Mouse (Mus musculus) heart, adult 2 months (tissue): ENCODE measurements at regions not wholly inside any gene's neighbourhood (a gene's known extent, or its start where the extent isn't known, plus 50 kb on each side); places are given as distances from the start of the nearest gene placed in this dataset.

Experiments
- DNase-seq, 2 experiments: peaks; one replicate each; pipeline ENCODE4 v3.0.0; 2021
- H3K27ac ChIP-seq: fragments of 200-600 bp; 2 replicates; pipeline ENCODE4 v1.8.1; 2022
- H3K27me3 ChIP-seq: fragments of 200-500 bp; 2 replicates; pipeline ENCODE4 v1.6.1; 2012; ENCODE audit warnings: mild to moderate bottlenecking, low read length, inconsistent platforms, mixed read lengths; ENCODE audit not compliant: control insufficient read depth, insufficient read depth
- H3K36me3 ChIP-seq: fragments of 200-500 bp; 2 replicates; pipeline ENCODE4 v1.6.1; 2012; ENCODE audit warnings: low read length, inconsistent platforms; ENCODE audit not compliant: control insufficient read depth, insufficient read depth
- H3K4me1 ChIP-seq: fragments of 200-500 bp; 2 replicates; pipeline ENCODE4 v1.6.1; 2011; ENCODE audit warnings: low read length; ENCODE audit not compliant: control insufficient read depth, insufficient read depth
- H3K4me3 ChIP-seq: fragments of 200-600 bp; 2 replicates; pipeline ENCODE4 v1.8.1; 2022
- H3K79me2 ChIP-seq: fragments of 200-500 bp; replicated peaks from 2 replicates; pipeline ENCODE4 v1.6.1; 2012; ENCODE audit warnings: mild to moderate bottlenecking, inconsistent platforms, low read length, moderate library complexity, mixed read lengths; ENCODE audit not compliant: control insufficient read depth, insufficient read depth
- H3K9ac ChIP-seq: fragments of 200-500 bp; 2 replicates; pipeline ENCODE4 v1.6.1; 2012; ENCODE audit warnings: low read depth, mild to moderate bottlenecking, control low read depth, inconsistent platforms, low read length, mixed read lengths
- CTCF ChIP-seq: fragments of 200-600 bp; IDR thresholded peaks from 2 replicates; pipeline ENCODE4 v1.8.1; 2022; ENCODE audit warnings: antibody characterized with exemption, mild to moderate bottlenecking, moderate library complexity
- EP300 ChIP-seq: fragments of 200-500 bp; IDR thresholded peaks from 2 replicates; pipeline ENCODE4 v1.6.1; 2011; ENCODE audit warnings: low read depth, low read length, control low read depth; ENCODE audit not compliant: insufficient read depth
- POLR2A ChIP-seq: fragments of 200-500 bp; IDR thresholded peaks from 2 replicates; pipeline ENCODE4 v1.6.1; 2011; ENCODE audit warnings: mild to moderate bottlenecking, low read depth, low read length, control low read depth; ENCODE audit not compliant: insufficient read depth
- WGBS: fragments of 180-500 bp; shearing (Covaris S2); methylation state at CpG from one replicate; pipeline ENCODE4 v1.1.7; 2018; 5-methylcytosine and 5-hydroxymethylcytosine counted together
- intact Hi-C: fragments of 180-260 bp; cut with DNase I; formaldehyde crosslinking; loops from one replicate; pipeline ENCODE4 v1.15.1; 2025

DNA sequence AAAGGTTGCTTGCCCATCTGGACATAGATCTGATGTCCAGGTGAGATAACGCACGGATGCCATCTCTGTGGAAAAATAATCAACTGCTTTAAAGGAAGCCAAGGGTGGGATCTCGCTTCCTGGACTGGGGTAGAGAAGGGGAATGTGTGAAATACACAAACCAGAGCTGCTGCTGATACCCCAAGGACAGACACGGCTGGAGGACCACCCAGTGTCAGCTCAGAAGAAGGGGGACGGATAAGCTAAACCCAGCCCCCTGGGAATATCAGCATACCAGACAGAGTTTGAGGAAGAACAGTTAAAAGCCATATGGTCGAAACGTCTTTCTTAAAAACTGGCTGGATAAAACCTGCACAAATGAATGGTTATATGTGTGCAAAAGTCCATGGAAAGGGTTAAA, 202.8 kb upstream of the Klf3 start:
- peaks cover 9% of the 10 kb centered on the region for H3K4me1 ChIP-seq
- TF ChIP-seq CTCF (no peak), POLR2A (no peak), EP300 (no peak)
- 19% methylated on average over 7 of the region's 7 CpGs for WGBS
- H3K27ac ChIP-seq = peak overlapping the region; percentile 79
- H3K79me2 ChIP-seq = no peaks in the 10 kb centered on the region
- H3K9ac ChIP-seq = no peak overlapping the region
- H3K27me3 ChIP-seq = no peaks in the 10 kb centered on the region
- no peak for DNase-seq
- intact Hi-C loops = loop anchor here (2.0 kb wide), 1 partner anchor 80 kb away; no protein-coding TSS in a partner anchor
- peaks cover 4% of the 10 kb centered on the region; the same call in 1 of the 2 replicates for H3K36me3 ChIP-seq
- peak overlapping the region; percentile 18; the same call in 1 of the 2 replicates for H3K4me3 ChIP-seq

DNA sequence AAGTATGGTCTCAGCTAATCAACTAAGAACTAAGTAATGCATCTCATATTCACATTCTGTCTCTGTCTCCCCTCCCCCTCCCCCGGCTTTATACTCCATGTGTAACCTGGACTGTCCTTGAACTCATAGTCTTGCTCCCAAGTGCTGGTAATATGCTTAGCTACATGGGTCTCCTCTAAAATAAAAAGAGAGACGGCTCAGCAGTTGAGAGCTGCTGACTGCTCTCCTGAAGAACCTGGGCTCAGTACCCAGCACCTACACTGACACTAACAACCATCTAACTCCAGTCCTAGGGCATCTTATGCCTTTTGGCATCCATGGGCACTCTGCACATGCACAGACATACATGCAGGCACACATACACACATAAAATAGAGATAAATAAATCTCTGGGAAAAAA, 202.4 kb upstream of the Klf3 start:
- Histone ChIP-seq H3K9ac (no peak overlapping the region), H3K27me3 (no peaks in the 10 kb centered on the region), H3K4me1 (peaks cover 8% of the 10 kb centered on the region), H3K4me3 (no peak overlapping the region), H3K36me3 (peaks cover 4% of the 10 kb centered on the region; the same call in 1 of the 2 replicates), H3K27ac (peak overlapping the region; percentile 79; the same call in 1 of the 2 replicates), H3K79me2 (no peaks in the 10 kb centered on the region)
- intact Hi-C loops = loop anchor here (2.0 kb wide), 1 partner anchor 80 kb away; no protein-coding TSS in a partner anchor
- TF ChIP-seq CTCF (no peak), POLR2A (no peak)
- DNase-seq = no peak
- 52% methylated on average over 2 of the region's 2 CpGs for WGBS

DNA sequence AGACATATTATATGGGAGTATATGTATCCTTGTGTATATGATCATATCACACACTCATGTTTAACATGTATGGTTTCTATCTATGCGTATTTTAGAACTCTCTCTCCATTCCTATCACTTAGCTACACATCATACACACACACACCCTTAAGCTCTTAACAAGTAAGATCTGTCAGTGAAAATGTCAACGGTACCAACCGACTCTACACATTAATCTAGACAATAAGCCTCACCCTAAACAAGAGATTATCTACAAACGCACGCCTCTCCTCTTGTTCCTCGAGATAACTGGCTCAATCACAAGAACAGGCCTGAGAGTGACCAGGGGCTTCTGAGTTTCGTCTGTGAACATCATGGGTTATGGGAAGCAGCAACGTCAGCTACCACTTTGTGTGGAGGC, 201.9 kb upstream of the Klf3 start:
- H3K79me2 ChIP-seq = no peaks in the 10 kb centered on the region
- intact Hi-C loops = loop anchor here (2.0 kb wide), 1 partner anchor 80 kb away; no protein-coding TSS in a partner anchor
- no peak overlapping the region for H3K4me3 ChIP-seq
- no peak overlapping the region for H3K9ac ChIP-seq
- no peaks in the 10 kb centered on the region for H3K27me3 ChIP-seq
- H3K4me1 ChIP-seq = peaks cover 6% of the 10 kb centered on the region
- WGBS = 67% methylated on average over 8 of the region's 8 CpGs
- DNase-seq = no peak
- TF ChIP-seq EP300 = no peak
- TF ChIP-seq CTCF = no peak
- no peak for TF ChIP-seq POLR2A
- peaks cover 4% of the 10 kb centered on the region; the same call in 1 of the 2 replicates for H3K36me3 ChIP-seq
- no peak overlapping the region for H3K27ac ChIP-seq

DNA sequence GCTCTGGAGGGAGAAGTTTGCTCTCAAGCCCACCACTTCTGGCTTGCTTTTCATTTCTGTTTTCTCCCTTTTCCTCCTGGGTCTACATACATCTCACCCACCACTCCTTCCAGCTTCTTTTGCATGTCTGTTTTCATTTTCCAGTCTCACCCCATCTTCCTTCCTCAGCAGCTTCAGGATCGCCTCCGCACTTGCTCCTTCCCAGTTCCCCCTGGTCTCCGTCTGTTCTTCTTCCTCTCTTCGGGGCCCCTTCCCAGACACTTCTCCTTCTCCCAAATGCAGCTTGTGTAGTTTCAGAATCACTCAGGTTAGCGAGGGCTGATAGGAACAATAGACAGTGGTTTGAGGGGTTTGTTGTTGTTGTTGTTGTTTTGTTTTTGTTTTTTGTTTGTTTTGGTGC, 201.4 kb upstream of the Klf3 start:
- H3K27ac ChIP-seq = no peak overlapping the region
- no peaks in the 10 kb centered on the region for H3K27me3 ChIP-seq
- no peaks in the 10 kb centered on the region for H3K79me2 ChIP-seq
- H3K9ac ChIP-seq = no peak overlapping the region
- intact Hi-C loops = loop anchor here (2.0 kb wide), 1 partner anchor 79 kb away; no protein-coding TSS in a partner anchor
- H3K4me3 ChIP-seq = no peak overlapping the region
- no peak for TF ChIP-seq EP300
- TF ChIP-seq CTCF = no peak
- TF ChIP-seq POLR2A = no peak
- H3K36me3 ChIP-seq = peaks cover 4% of the 10 kb centered on the region; the same call in 1 of the 2 replicates
- H3K4me1 ChIP-seq = peaks cover 5% of the 10 kb centered on the region
- DNase-seq = no peak
- WGBS = 87% methylated on average over 5 of the region's 5 CpGs

DNA sequence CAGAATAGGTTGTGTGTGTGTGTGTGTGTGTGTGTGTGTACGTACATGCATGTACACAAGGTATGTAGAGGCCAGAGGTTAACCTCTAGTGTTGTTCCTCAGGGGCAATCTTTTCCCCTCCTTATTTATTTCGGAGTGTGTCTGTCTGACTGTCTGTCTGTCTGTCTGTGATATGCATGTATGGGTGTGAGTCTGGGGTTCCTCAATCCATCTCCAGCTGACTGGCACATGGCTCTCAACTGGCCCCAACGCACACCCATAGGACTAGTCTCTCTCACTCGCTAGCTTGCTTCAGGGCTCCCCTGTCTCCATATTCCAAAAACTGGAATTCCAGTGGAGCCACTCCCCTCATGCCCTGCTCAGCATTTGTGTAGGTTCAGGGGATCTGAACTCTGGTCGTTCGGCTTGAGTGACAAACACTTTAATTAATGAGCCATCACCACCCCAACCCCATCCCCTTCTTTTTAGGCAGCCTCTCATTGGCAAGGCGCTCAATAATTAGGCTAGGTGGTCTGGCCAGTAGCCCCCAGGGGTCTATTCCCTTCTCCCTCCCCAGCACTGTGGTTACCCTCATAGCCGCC, 200.7 kb upstream of the Klf3 start:
- TF ChIP-seq EP300 (no peak), CTCF (no peak), POLR2A (no peak)
- intact Hi-C loops = no loop called here
- DNase-seq = no peak
- Histone ChIP-seq H3K4me3 (no peak overlapping the region), H3K36me3 (peaks cover 4% of the 10 kb centered on the region; the same call in 1 of the 2 replicates), H3K27ac (no peak overlapping the region), H3K27me3 (no peaks in the 10 kb centered on the region), H3K9ac (no peak overlapping the region), H3K79me2 (no peaks in the 10 kb centered on the region), H3K4me1 (peaks cover 5% of the 10 kb centered on the region)
- whole genome bisulfite sequencing = 88% methylated on average over 8 of the region's 8 CpGs

DNA sequence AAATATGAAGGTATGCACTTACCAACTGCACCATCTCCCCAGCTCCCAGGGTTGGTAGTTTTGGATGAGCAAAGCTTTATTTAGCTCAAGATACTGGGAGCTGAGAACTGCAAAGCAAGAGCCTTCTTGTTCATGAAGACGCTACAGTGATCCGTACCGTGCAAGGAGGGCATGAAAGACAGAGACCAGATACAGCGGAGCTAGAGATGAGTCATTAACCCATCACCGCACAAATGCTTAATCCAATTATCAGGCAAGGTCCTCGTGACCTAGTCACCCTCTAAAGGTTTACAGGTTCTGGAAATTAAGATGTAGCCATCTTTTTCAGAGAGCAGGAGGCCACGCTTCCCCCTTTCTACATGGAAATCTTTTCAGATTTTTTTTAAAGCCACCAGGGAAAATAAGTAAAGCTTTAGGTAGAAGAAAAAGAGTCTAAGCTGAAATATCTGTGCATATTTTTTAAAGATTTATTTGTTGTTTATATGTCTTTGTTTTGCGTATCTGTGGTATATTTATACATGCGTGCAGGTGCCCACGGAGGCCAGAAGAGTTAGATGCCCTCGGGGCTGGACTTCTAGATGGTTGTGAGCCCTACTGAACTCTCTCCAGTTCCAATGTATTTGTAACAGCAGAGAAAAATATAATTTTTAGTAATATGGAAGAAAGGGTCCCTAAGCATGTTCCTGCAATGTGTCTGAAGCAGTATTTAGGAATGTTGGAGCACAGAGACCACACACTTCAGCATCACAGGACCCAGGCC, 200.0 kb upstream of the Klf3 start:
- intact Hi-C loops = no loop called here
- Histone ChIP-seq H3K4me3 (no peak overlapping the region), H3K36me3 (peaks cover 4% of the 10 kb centered on the region; the same call in 1 of the 2 replicates), H3K27ac (no peak overlapping the region), H3K9ac (no peak overlapping the region), H3K4me1 (peaks cover 5% of the 10 kb centered on the region), H3K79me2 (no peaks in the 10 kb centered on the region), H3K27me3 (no peaks in the 10 kb centered on the region)
- TF ChIP-seq EP300 (no peak), CTCF (no peak), POLR2A (no peak)
- WGBS = 85% methylated on average over 11 of the region's 11 CpGs
- DNase-seq = no peak
